Mouse (Mus musculus): ENCODE data around the gene Bmf. TPM values are rescaled to one million over a fixed set of nuclear protein-coding genes. Genes with fewer than 3 reads are reported as not detected.
"Not testable (repeated sequence)": the region's sequence is repeated elsewhere in the genome, so short reads cannot be mapped to it uniquely, and the experiment has no call there.

Gene Bmf
- polyA plus RNA-seq, 1 experiment from 2014 or later: 1.5 TPM

DNA sequence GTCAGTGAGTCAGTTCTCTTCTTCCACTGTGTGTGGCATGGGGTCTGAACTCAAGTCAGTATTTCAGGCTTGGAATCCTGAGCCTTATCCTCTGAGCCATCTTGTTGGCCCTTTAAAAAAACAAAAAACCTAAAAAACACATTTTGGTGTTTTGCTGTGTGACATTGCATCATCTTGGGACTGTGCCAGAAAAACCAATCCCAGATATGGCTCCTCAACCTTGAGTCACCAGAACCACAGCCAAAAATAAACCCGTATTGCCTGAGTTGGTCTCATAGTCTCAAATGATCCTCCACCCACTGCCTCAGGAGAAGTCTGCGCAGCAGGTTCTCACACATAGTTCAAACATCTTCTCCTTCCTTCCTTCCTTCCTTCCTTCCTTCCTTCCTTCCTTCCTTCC is 21.5 kb upstream of the Bmf start:
- Histone ChIP-seq H3K9me3 (ENCODE audit: control insufficient read depth, low read length) (no peaks in the 10 kb centered on the region), H3K4me3 (replicated peaks; ENCODE audit: low read length) (no peak overlapping the region), H3K9ac (replicated peaks; ENCODE audit: low read depth, low read length) (no peak overlapping the region), H3K27ac (ENCODE audit: low read length) (no peak overlapping the region), H3K27me3 (replicated peaks; ENCODE audit: control insufficient read depth, insufficient read depth, low read length) (no peaks in the 10 kb centered on the region), H3K36me3 (ENCODE audit: control insufficient read depth, insufficient read depth) (no peaks in the 10 kb centered on the region), H3K4me2 (ENCODE audit: low read length) (no peak overlapping the region), H3K4me1 (replicated peaks; ENCODE audit: control insufficient read depth, insufficient read depth, low read length) (no peaks in the 10 kb centered on the region)
- no peak for ATAC-seq
- WGBS: 87% methylated on average over 2 of the region's 2 CpGs

DNA sequence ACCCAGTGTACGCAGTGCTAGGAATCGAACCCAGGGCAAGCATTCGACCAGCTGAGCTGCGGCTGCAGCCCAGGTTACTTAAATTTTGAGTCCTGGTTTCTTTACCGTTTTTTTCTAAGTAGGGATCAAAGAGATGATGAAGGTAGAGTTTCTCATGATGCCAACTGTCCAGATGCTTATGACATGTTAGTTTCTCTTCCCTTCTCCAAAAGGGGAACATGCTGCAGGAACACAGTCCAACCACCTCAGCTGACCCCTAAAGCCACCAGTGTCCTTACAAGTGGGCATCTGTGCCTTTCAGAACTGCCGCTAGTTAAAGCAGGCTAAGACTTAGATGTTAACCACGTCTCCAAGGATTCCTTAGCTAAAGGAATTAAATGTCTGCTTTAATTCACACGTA is 17.7 kb upstream of the Bmf start:
- H3K27me3 ChIP-seq (replicated peaks; ENCODE audit: control insufficient read depth, insufficient read depth, low read length): no peaks in the 10 kb centered on the region
- no peak overlapping the region for H3K4me3 ChIP-seq (replicated peaks; ENCODE audit: low read length)
- no peaks in the 10 kb centered on the region for H3K9me3 ChIP-seq (ENCODE audit: control insufficient read depth, low read length)
- H3K9ac ChIP-seq (replicated peaks; ENCODE audit: low read depth, low read length): no peak overlapping the region
- ATAC-seq: no peak
- 88% methylated on average over 8 of the region's 8 CpGs for WGBS
- H3K36me3 ChIP-seq (ENCODE audit: control insufficient read depth, insufficient read depth): no peaks in the 10 kb centered on the region
- H3K4me2 ChIP-seq (ENCODE audit: low read length): no peak overlapping the region
- H3K4me1 ChIP-seq (replicated peaks; ENCODE audit: control insufficient read depth, insufficient read depth, low read length): no peaks in the 10 kb centered on the region
- no peak overlapping the region for H3K27ac ChIP-seq (ENCODE audit: low read length)

DNA sequence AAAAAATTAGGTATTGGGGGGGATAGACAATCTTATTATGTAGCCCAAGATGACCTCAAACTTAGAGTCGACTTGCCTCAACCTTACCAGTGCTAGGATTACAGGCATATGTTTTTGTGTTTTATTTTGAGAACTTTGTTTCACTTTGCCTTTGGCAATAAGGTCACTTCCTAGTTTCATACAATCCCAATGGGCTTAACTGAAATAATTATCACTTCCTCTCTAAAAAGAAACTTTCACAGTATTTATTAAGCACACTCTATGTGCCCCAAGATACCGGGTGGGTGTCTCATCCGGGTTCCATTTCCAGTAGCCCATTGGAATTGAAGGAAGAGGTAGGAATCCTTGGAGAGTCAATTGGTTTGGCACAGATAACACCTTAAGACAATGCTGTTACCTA is 12.9 kb upstream of the Bmf start:
- no peak for ATAC-seq
- no peak overlapping the region for H3K27ac ChIP-seq (ENCODE audit: low read length)
- no peak overlapping the region for H3K4me3 ChIP-seq (replicated peaks; ENCODE audit: low read length)
- no peaks in the 10 kb centered on the region for H3K4me1 ChIP-seq (replicated peaks; ENCODE audit: control insufficient read depth, insufficient read depth, low read length)
- WGBS: 95% methylated on average over 3 of the region's 3 CpGs
- no peak overlapping the region for H3K4me2 ChIP-seq (ENCODE audit: low read length)
- H3K27me3 ChIP-seq (replicated peaks; ENCODE audit: control insufficient read depth, insufficient read depth, low read length): no peaks in the 10 kb centered on the region
- H3K36me3 ChIP-seq (ENCODE audit: control insufficient read depth, insufficient read depth): no peaks in the 10 kb centered on the region
- H3K9ac ChIP-seq (replicated peaks; ENCODE audit: low read depth, low read length): no peak overlapping the region
- no peaks in the 10 kb centered on the region for H3K9me3 ChIP-seq (ENCODE audit: control insufficient read depth, low read length)

GRCm38 (mm10) chr2:118562015-118562414 is 12.5 kb upstream of the Bmf start:
- Histone ChIP-seq H3K4me2 (ENCODE audit: low read length) (no peak overlapping the region), H3K36me3 (ENCODE audit: control insufficient read depth, insufficient read depth) (no peaks in the 10 kb centered on the region), H3K4me3 (replicated peaks; ENCODE audit: low read length) (no peak overlapping the region), H3K9ac (replicated peaks; ENCODE audit: low read depth, low read length) (no peak overlapping the region), H3K4me1 (replicated peaks; ENCODE audit: control insufficient read depth, insufficient read depth, low read length) (no peaks in the 10 kb centered on the region), H3K27me3 (replicated peaks; ENCODE audit: control insufficient read depth, insufficient read depth, low read length) (no peaks in the 10 kb centered on the region), H3K27ac (ENCODE audit: low read length) (no peak overlapping the region), H3K9me3 (ENCODE audit: control insufficient read depth, low read length) (no peaks in the 10 kb centered on the region)
- no peak for ATAC-seq
- WGBS: 75% methylated on average over 4 of the region's 4 CpGs

GRCm38 (mm10) chr2:118558426-118558825 is 8.9 kb upstream of the Bmf start:
- Histone ChIP-seq H3K9me3 (ENCODE audit: control insufficient read depth, low read length) (no peaks in the 10 kb centered on the region), H3K27ac (ENCODE audit: low read length) (no peak overlapping the region), H3K9ac (replicated peaks; ENCODE audit: low read depth, low read length) (no peak overlapping the region), H3K27me3 (replicated peaks; ENCODE audit: control insufficient read depth, insufficient read depth, low read length) (no peaks in the 10 kb centered on the region), H3K4me3 (replicated peaks; ENCODE audit: low read length) (no peak overlapping the region), H3K4me2 (ENCODE audit: low read length) (no peak overlapping the region), H3K36me3 (ENCODE audit: control insufficient read depth, insufficient read depth) (no peaks in the 10 kb centered on the region), H3K4me1 (replicated peaks; ENCODE audit: control insufficient read depth, insufficient read depth, low read length) (no peaks in the 10 kb centered on the region)
- ATAC-seq: no peak
- WGBS: 94% methylated on average over 3 of the region's 3 CpGs

DNA sequence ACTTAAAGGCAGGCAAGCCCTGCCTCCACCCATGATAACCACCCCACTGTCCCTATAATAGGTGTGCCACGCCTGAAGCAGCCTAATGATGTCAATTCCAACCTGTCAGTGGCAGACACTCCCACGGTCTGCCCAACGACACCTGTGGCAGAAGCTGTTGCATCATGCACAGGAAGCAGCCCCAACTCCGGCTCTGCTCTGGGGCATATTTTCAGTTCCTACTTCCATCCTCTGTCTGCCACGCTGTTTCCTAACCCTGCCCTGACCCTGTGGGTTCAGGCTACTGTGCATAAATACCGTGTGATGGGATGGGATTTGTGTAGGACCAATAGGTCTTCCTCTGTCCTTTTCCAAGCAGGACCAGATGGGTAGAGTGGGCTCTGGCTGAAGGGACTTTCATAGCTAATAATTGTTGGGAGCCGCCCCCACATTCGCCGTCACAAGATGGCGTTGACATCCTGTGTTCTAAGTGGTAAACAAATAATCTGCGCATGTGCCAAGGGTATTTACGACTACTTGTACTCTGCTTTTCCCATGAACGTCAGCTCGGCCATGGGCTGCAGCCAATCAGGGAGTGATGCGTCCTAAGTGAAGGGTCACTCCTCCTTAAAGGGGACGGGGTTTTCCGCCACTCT is 5.0 kb upstream of the Bmf start:
- 65% methylated on average over 15 of the region's 17 CpGs for WGBS
- H3K27ac ChIP-seq (ENCODE audit: low read length): peak overlapping the region; percentile 63
- H3K36me3 ChIP-seq (ENCODE audit: control insufficient read depth, insufficient read depth); H3K9me3 ChIP-seq (ENCODE audit: control insufficient read depth, low read length); H3K27me3 ChIP-seq (replicated peaks; ENCODE audit: control insufficient read depth, insufficient read depth, low read length); H3K4me1 ChIP-seq (replicated peaks; ENCODE audit: control insufficient read depth, insufficient read depth, low read length): not testable (repeated sequence)
- peak overlapping the region; percentile 58 for H3K9ac ChIP-seq (replicated peaks; ENCODE audit: low read depth, low read length)
- peak; percentile 53 for ATAC-seq
- H3K4me3 ChIP-seq (replicated peaks; ENCODE audit: low read length): peak overlapping the region; percentile 46
- H3K4me2 ChIP-seq (ENCODE audit: low read length): peak overlapping the region; percentile 50

DNA sequence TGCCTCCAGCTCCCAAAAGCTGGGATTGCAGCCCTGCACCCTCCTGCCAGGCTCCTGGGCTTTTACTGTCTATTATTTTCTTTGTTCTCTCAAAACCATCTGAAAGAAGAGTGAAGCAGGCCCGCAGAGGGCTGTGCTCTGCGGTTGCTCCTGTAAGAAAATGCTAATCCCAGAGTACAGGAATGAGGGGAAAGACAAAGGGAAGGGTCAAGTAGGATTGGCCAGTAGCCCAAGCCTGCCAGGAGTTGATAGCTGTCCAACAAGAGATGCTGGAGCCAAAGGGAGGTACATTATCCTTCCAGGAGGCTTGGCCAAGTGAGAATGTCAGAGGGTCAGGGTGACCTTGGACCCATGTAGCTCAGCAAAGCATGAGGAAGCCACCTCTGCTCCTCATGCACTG is 2.1 kb upstream of the Bmf start:
- no peaks in the 10 kb centered on the region for H3K36me3 ChIP-seq (ENCODE audit: control insufficient read depth, insufficient read depth)
- H3K4me2 ChIP-seq (ENCODE audit: low read length): no peak overlapping the region
- WGBS: 23% methylated on average over 2 of the region's 2 CpGs
- no peaks in the 10 kb centered on the region; the same call in 1 of the 2 replicates for H3K9me3 ChIP-seq (ENCODE audit: control insufficient read depth, low read length)
- peaks cover 18% of the 10 kb centered on the region for H3K4me1 ChIP-seq (replicated peaks; ENCODE audit: control insufficient read depth, insufficient read depth, low read length)
- no peak overlapping the region for H3K27ac ChIP-seq (ENCODE audit: low read length)
- peaks cover 10% of the 10 kb centered on the region; the same call in 1 of the 2 replicates for H3K27me3 ChIP-seq (replicated peaks; ENCODE audit: control insufficient read depth, insufficient read depth, low read length)
- no peak overlapping the region for H3K9ac ChIP-seq (replicated peaks; ENCODE audit: low read depth, low read length)
- H3K4me3 ChIP-seq (replicated peaks; ENCODE audit: low read length): no peak overlapping the region
- no peak for ATAC-seq

GRCm38 (mm10) chr2:118548421-118549221 is 866 bp downstream of the Bmf start:
- 0% methylated on average over 18 of the region's 18 CpGs for WGBS
- peaks cover 48% of the 10 kb centered on the region for H3K4me1 ChIP-seq (replicated peaks; ENCODE audit: control insufficient read depth, insufficient read depth, low read length)

DNA sequence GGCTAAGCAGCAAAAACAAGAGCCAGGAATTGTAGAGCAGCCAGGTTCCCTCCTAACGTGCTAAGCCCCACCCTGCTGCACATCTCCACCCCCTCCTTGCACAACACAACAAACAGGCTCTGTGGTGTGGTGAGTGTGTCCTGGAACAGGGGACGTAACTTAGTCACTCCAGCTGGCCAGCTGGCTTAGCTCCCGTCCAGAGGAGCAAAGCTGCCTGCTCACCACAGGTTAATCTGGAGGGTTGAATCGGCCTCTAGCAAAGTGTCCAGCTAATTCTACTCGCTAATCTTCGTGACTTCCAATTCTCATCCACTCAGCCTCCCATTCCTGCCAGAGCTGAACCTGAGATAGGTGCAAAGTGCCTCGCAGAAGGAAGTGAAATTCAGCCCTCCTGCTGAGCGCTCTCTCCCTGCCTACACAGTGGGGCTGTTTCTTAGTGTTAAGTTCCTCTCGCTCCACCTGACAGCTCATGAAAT is 1.9 kb downstream of the Bmf start:
- WGBS: 10% methylated on average over 9 of the region's 9 CpGs
- Histone ChIP-seq H3K27ac (ENCODE audit: low read length) (no peak overlapping the region), H3K4me1 (replicated peaks; ENCODE audit: control insufficient read depth, insufficient read depth, low read length) (peaks cover 54% of the 10 kb centered on the region), H3K4me2 (ENCODE audit: low read length) (no peak overlapping the region), H3K9me3 (ENCODE audit: control insufficient read depth, low read length) (no peaks in the 10 kb centered on the region; the same call in 1 of the 2 replicates), H3K9ac (replicated peaks; ENCODE audit: low read depth, low read length) (no peak overlapping the region), H3K27me3 (replicated peaks; ENCODE audit: control insufficient read depth, insufficient read depth, low read length) (peaks cover 10% of the 10 kb centered on the region; the same call in 1 of the 2 replicates), H3K36me3 (ENCODE audit: control insufficient read depth, insufficient read depth) (no peaks in the 10 kb centered on the region), H3K4me3 (replicated peaks; ENCODE audit: low read length) (no peak overlapping the region)
- no peak for ATAC-seq

More at GRCm38 (mm10) chr2:118548421-118549221, 866 bp downstream of the Bmf start:
- no peak for ATAC-seq
- Histone ChIP-seq H3K4me3 (replicated peaks; ENCODE audit: low read length) (peak overlapping the region; percentile 76), H3K9me3 (ENCODE audit: control insufficient read depth, low read length) (no peaks in the 10 kb centered on the region; the same call in 1 of the 2 replicates), H3K9ac (replicated peaks; ENCODE audit: low read depth, low read length) (peak overlapping the region; percentile 77), H3K27ac (ENCODE audit: low read length) (no peak overlapping the region), H3K36me3 (ENCODE audit: control insufficient read depth, insufficient read depth) (no peaks in the 10 kb centered on the region), H3K27me3 (replicated peaks; ENCODE audit: control insufficient read depth, insufficient read depth, low read length) (peaks cover 10% of the 10 kb centered on the region; the same call in 1 of the 2 replicates), H3K4me2 (ENCODE audit: low read length) (peak overlapping the region; percentile 91)

Measured in forebrain, embryonic 16.5 days (tissue).